Mouse (Mus musculus): ENCODE data around the gene Cwc25.

- no peak for TF ChIP-seq CTCF (IDR thresholded peaks at IDR 0.05; ENCODE audit: extremely low read depth, insufficient read length, insufficient replicate concordance, low read depth, low read length)
- no peak for TF ChIP-seq POLR2A (IDR thresholded peaks at IDR 0.05; ENCODE audit: low read depth, low read length)
These were observed 69.7 kb downstream of the Cwc25 start for GRCm38 (mm10) chr11:97696669-97697068.
